Comparison of ENCODE assay signal across 23 mouse cellular contexts in genomic region chr11:30761891-30762290, GRCm38 (mm10).
"Had no signal": no experiment of that assay in that cellular context is flagged by ENCODE, and none has a peak within 500 bp of the region (broad histone marks: within the 10 kb centered on the region; RNA-seq: fewer than 3 reads in every experiment).

No protein-coding gene starts in this region.

- H3K9ac ChIP-seq: heart, embryonic 12.5 days; hindbrain, embryonic 12.5 days; hindbrain, embryonic 14.5 days; intestine, embryonic 15.5 days; limb, embryonic 12.5 days; liver, embryonic 13.5 days; liver, embryonic 15.5 days; liver, postnatal 0 days had no signal

- H3K27ac ChIP-seq: gastrocnemius, adult 2 months; heart, embryonic 10.5 days; hindbrain, embryonic 12.5 days; hindbrain, embryonic 14.5 days; intestine, embryonic 15.5 days; layer of hippocampus, adult 2 months; left cerebral cortex, adult 2 months; limb, embryonic 10.5 days; limb, embryonic 12.5 days; liver, embryonic 13.5 days; liver, embryonic 15.5 days had no signal

- H3K9me3 ChIP-seq: heart, embryonic 10.5 days; heart, embryonic 12.5 days; hindbrain, embryonic 12.5 days; intestine, embryonic 15.5 days; limb, embryonic 10.5 days; limb, embryonic 12.5 days; liver, embryonic 13.5 days; liver, embryonic 15.5 days had no signal

- H3K4me3 ChIP-seq: gastrocnemius, adult 2 months; heart, embryonic 10.5 days; heart, embryonic 12.5 days; hindbrain, embryonic 12.5 days; intestine, embryonic 15.5 days; layer of hippocampus, adult 2 months; left cerebral cortex, adult 2 months; limb, embryonic 10.5 days; limb, embryonic 12.5 days; liver, embryonic 13.5 days; liver, embryonic 15.5 days had no signal

- H3K36me3 ChIP-seq: heart, embryonic 10.5 days; heart, embryonic 12.5 days; hindbrain, embryonic 12.5 days; intestine, embryonic 15.5 days; limb, embryonic 10.5 days; limb, embryonic 12.5 days; liver, embryonic 13.5 days; liver, embryonic 15.5 days had no signal

- H3K27me3 ChIP-seq: heart, embryonic 12.5 days; hindbrain, embryonic 12.5 days; intestine, embryonic 15.5 days; limb, embryonic 12.5 days had no signal

- H3K4me1 ChIP-seq: heart, embryonic 10.5 days; heart, embryonic 12.5 days; hindbrain, embryonic 12.5 days; intestine, embryonic 15.5 days; limb, embryonic 10.5 days; limb, embryonic 12.5 days; liver, embryonic 13.5 days; liver, embryonic 15.5 days had no signal

- DNase-seq: gastrocnemius, adult 2 months; gastrocnemius, postnatal 10 days; gastrocnemius, postnatal 25 days; heart, adult 18-20 months; heart, postnatal 10 days; heart, postnatal 36 days; kidney, adult 18-20 months; kidney, adult 8-10 months; kidney, postnatal 14 days; kidney, postnatal 36 days; liver; liver, embryonic 13.5 days; liver, postnatal 0 days had no signal
